Mouse (Mus musculus) granulocyte monocyte progenitor cell, adult 5-6 weeks (primary cell): ENCODE measurements around the gene Herc6. TPM values are rescaled to one million over a fixed set of nuclear protein-coding genes. Genes with fewer than 3 reads are reported as not detected.

Experiments
- ATAC-seq: replicated peaks from 2 replicates; pipeline ENCODE4 v1.8.0; 2016; ENCODE audit warnings: mild to moderate bottlenecking, moderate TSS enrichment, inconsistent platforms; ENCODE audit not compliant: poor library complexity, severe bottlenecking
- total RNA-seq, 2 experiments: library from RNA; stranded (forward) in 1 of 2; stranded (reverse) in 1 of 2; fragments of 200-712, 200-1000 nt in 1 of 2; fragments of >200 nt in 1 of 2; fragmentation: Nextera tagmentation in 1 of 2; gene quantifications; 2 replicates each; pipeline ENCODE4 v1.2.3; 2014 to 2017

The Herc6 gene
- total RNA-seq, 2 experiments from 2014 or later: 5.1 to 16.1 TPM

DNA sequence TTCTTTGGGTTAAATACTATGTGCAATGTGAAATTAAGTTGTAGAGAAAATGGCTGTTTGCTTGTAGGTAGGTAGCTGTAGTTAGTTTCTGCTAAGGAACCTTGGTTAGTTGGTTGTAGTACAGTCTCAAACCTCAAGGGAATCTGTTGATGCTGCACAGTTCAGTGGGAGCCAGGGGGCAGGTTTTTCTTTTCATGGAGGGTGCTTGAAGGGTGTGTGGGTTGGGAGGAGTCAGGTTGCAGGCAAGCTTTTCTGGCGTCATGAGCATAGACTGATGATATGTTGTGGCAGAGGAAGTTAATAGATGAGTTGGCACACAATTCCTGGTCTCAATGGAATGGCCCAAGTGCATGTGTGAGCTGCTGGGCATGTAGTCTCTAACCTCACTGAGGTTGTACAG, 130.9 kb downstream of the Herc6 start:
- ATAC-seq: peak; percentile 64

Other genes starting within 250 kb of the Herc6 start
- not detected in 2 replicates for gene Vmn1r17, start 217.3 kb upstream of the Herc6 start, total RNA-seq (2014; fragmentation: Nextera tagmentation)
- gene Vmn1r17, start 217.3 kb upstream of the Herc6 start, total RNA-seq (2017): not detected in 2 replicates
- not detected in 2 replicates for gene Vmn1r18, start 185.2 kb upstream of the Herc6 start, total RNA-seq (2014; fragmentation: Nextera tagmentation)
- not detected in 2 replicates for gene Vmn1r18, start 185.2 kb upstream of the Herc6 start, total RNA-seq (2017)
- not detected in 2 replicates for gene Vmn1r19, start 177.2 kb upstream of the Herc6 start, total RNA-seq (2014; fragmentation: Nextera tagmentation)
- not detected in 2 replicates for gene Vmn1r19, start 177.2 kb upstream of the Herc6 start, total RNA-seq (2017)
- not detected in 2 replicates for gene Vmn1r20, start 152.1 kb upstream of the Herc6 start, total RNA-seq (2014; fragmentation: Nextera tagmentation)
- gene Vmn1r20, start 152.1 kb upstream of the Herc6 start, total RNA-seq (2017): not detected in 2 replicates
- 3.8 and 4.1 TPM in 2 replicates for gene Ppm1k, start 45.5 kb upstream of the Herc6 start, total RNA-seq (2014; fragmentation: Nextera tagmentation)
- 21.3 and 30.2 TPM in 2 replicates for gene Ppm1k, start 45.5 kb upstream of the Herc6 start, total RNA-seq (2017)
- gene Pyurf, start 111.1 kb downstream of the Herc6 start, total RNA-seq (2014; fragmentation: Nextera tagmentation): 7.5 and 7.7 TPM in 2 replicates
- 16.3 and 17.7 TPM in 2 replicates for gene Pyurf, start 111.1 kb downstream of the Herc6 start, total RNA-seq (2017)
- gene Lancl2, start 121.5 kb downstream of the Herc6 start, total RNA-seq (2014; fragmentation: Nextera tagmentation): 22.8 and 23.1 TPM in 2 replicates
- gene Lancl2, start 121.5 kb downstream of the Herc6 start, total RNA-seq (2017): 31.0 and 44.0 TPM in 2 replicates
- gene Vopp1, start 244.2 kb downstream of the Herc6 start, total RNA-seq (2014; fragmentation: Nextera tagmentation): 10.1 and 14.9 TPM in 2 replicates
- 12.0 TPM in 2 replicates for gene Vopp1, start 244.2 kb downstream of the Herc6 start, total RNA-seq (2017)